Mouse (Mus musculus): Measurements from ENCODE around the gene Aebp1. TPM values are rescaled to one million over a fixed set of nuclear protein-coding genes. Genes with fewer than 3 reads are reported as not detected.

The Aebp1 gene
- polyA plus RNA-seq, 1 experiment from 2014 or later: 34.7 TPM

GRCm38 (mm10) chr11:5904871-5905270 is 43.1 kb downstream of the Aebp1 start:
- Histone ChIP-seq H3K4me2 (no peak overlapping the region), H3K4me3 (no peak overlapping the region), H3K9me3 (replicated peaks) (no peaks in the 10 kb centered on the region), H3K4me1 (replicated peaks) (peaks cover 25% of the 10 kb centered on the region), H3K27me3 (replicated peaks) (peaks cover 22% of the 10 kb centered on the region), H3K27ac (ENCODE audit: poor library complexity, severe bottlenecking) (no peak overlapping the region), H3K9ac (no peak overlapping the region), H3K36me3 (no peaks in the 10 kb centered on the region)
- 86% methylated on average over 6 of the region's 6 CpGs for WGBS
- no peak for ATAC-seq (ENCODE audit: insufficient number of reproducible peaks, low FRiP score)

GRCm38 (mm10) chr11:5905778-5906518 is 44.2 kb downstream of the Aebp1 start:
- no peak overlapping the region for H3K9ac ChIP-seq
- no peak overlapping the region for H3K4me2 ChIP-seq
- 81% methylated on average over 10 of the region's 10 CpGs for WGBS
- peaks cover 17% of the 10 kb centered on the region for H3K4me1 ChIP-seq (replicated peaks)
- H3K9me3 ChIP-seq (replicated peaks): no peaks in the 10 kb centered on the region
- H3K27ac ChIP-seq (ENCODE audit: poor library complexity, severe bottlenecking): no peak overlapping the region
- no peak for ATAC-seq (ENCODE audit: insufficient number of reproducible peaks, low FRiP score)
- H3K27me3 ChIP-seq (replicated peaks): peaks cover 14% of the 10 kb centered on the region
- no peaks in the 10 kb centered on the region for H3K36me3 ChIP-seq
- no peak overlapping the region for H3K4me3 ChIP-seq

GRCm38 (mm10) chr11:5907096-5907495 is 45.3 kb downstream of the Aebp1 start:
- no peaks in the 10 kb centered on the region for H3K36me3 ChIP-seq
- H3K4me2 ChIP-seq: no peak overlapping the region
- no peak for ATAC-seq (ENCODE audit: insufficient number of reproducible peaks, low FRiP score)
- H3K9me3 ChIP-seq (replicated peaks): no peaks in the 10 kb centered on the region
- H3K27me3 ChIP-seq (replicated peaks): peaks cover 11% of the 10 kb centered on the region
- no peak overlapping the region for H3K27ac ChIP-seq (ENCODE audit: poor library complexity, severe bottlenecking)
- H3K9ac ChIP-seq: no peak overlapping the region
- no peak overlapping the region for H3K4me3 ChIP-seq
- WGBS: 59% methylated on average over 5 of the region's 5 CpGs
- peaks cover 6% of the 10 kb centered on the region for H3K4me1 ChIP-seq (replicated peaks)

DNA sequence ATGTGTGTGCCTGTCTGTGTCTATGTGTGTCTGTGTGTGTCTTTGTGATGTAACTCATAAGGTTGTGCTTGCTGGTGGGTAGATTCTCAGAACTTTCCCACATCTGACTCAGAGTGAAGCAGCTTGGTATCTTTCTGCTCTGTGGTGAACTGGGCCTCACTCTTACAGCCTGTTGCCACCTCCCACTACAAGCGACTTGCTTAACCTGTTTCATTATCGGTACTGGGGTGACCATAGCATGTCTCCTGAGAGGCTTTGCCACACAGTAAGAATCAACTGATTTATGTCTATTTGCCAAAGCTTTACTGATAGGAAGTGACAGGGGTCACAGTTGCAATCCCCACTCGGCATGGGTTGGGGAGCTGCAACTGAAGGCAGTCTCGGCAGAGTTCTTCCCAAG is 46.9 kb downstream of the Aebp1 start:
- 0 out of 2 replicates have a peak, but pooled peaks cover 3% of the 10 kb centered on the region for H3K27me3 ChIP-seq (replicated peaks)
- 73% methylated on average over 4 of the region's 4 CpGs for WGBS
- H3K9me3 ChIP-seq (replicated peaks): no peaks in the 10 kb centered on the region
- no peaks in the 10 kb centered on the region for H3K36me3 ChIP-seq
- no peak for ATAC-seq (ENCODE audit: insufficient number of reproducible peaks, low FRiP score)
- no peak overlapping the region for H3K4me2 ChIP-seq
- no peak overlapping the region for H3K4me3 ChIP-seq
- H3K27ac ChIP-seq (ENCODE audit: poor library complexity, severe bottlenecking): no peak overlapping the region
- H3K9ac ChIP-seq: no peak overlapping the region
- no peaks in the 10 kb centered on the region; the same call in 1 of the 2 replicates for H3K4me1 ChIP-seq (replicated peaks)

GRCm38 (mm10) chr11:5912635-5913034 is 50.9 kb downstream of the Aebp1 start:
- Histone ChIP-seq H3K4me3 (no peak overlapping the region), H3K36me3 (no peaks in the 10 kb centered on the region), H3K9me3 (replicated peaks) (no peaks in the 10 kb centered on the region), H3K9ac (no peak overlapping the region), H3K4me1 (replicated peaks) (peaks cover 8% of the 10 kb centered on the region), H3K27me3 (replicated peaks) (no peaks in the 10 kb centered on the region), H3K4me2 (no peak overlapping the region), H3K27ac (ENCODE audit: poor library complexity, severe bottlenecking) (no peak overlapping the region)
- WGBS: 21% methylated on average over 5 of the region's 5 CpGs
- ATAC-seq (ENCODE audit: insufficient number of reproducible peaks, low FRiP score): no peak

GRCm38 (mm10) chr11:5913256-5913655 is 51.5 kb downstream of the Aebp1 start:
- H3K4me3 ChIP-seq: no peak overlapping the region
- no peaks in the 10 kb centered on the region for H3K9me3 ChIP-seq (replicated peaks)
- peaks cover 12% of the 10 kb centered on the region for H3K4me1 ChIP-seq (replicated peaks)
- ATAC-seq (ENCODE audit: insufficient number of reproducible peaks, low FRiP score): 0 out of 2 replicates have a peak, but pooled peaks have one; percentile 9
- no peak overlapping the region for H3K4me2 ChIP-seq
- no peaks in the 10 kb centered on the region for H3K27me3 ChIP-seq (replicated peaks)
- H3K36me3 ChIP-seq: no peaks in the 10 kb centered on the region
- WGBS: 58% methylated on average over 8 of the region's 8 CpGs
- no peak overlapping the region for H3K9ac ChIP-seq
- H3K27ac ChIP-seq (ENCODE audit: poor library complexity, severe bottlenecking): no peak overlapping the region

GRCm38 (mm10) chr11:5913936-5914335 is 52.2 kb downstream of the Aebp1 start:
- no peaks in the 10 kb centered on the region for H3K27me3 ChIP-seq (replicated peaks)
- no peak overlapping the region for H3K4me3 ChIP-seq
- ATAC-seq (ENCODE audit: insufficient number of reproducible peaks, low FRiP score): no peak
- WGBS: 74% methylated on average over 4 of the region's 4 CpGs
- H3K27ac ChIP-seq (ENCODE audit: poor library complexity, severe bottlenecking): no peak overlapping the region
- H3K4me2 ChIP-seq: no peak overlapping the region
- no peak overlapping the region for H3K9ac ChIP-seq
- H3K36me3 ChIP-seq: no peaks in the 10 kb centered on the region
- no peaks in the 10 kb centered on the region for H3K9me3 ChIP-seq (replicated peaks)
- peaks cover 12% of the 10 kb centered on the region for H3K4me1 ChIP-seq (replicated peaks)

DNA sequence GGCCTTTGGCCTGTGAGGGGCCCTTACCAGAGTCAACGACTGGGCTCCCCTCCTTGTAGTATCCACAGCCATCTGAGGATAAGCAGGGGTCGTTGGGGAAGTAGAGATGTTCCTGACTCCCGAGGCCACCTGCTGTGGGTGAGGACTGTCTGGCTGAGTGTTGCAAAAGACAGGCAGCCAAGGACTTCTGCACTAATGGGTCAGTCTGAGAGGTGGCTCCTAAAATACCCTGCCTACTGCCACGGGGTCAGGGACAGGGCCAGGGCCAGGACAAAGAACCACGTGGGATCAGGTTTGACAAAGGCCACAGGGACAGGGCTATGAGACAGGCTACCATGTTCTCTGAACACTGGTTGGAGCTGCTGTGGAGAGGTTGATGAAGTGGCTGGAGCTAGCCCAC is 53.2 kb downstream of the Aebp1 start:
- H3K27me3 ChIP-seq (replicated peaks): no peaks in the 10 kb centered on the region
- H3K9ac ChIP-seq: no peak overlapping the region; the same call in 1 of the 2 replicates
- H3K4me2 ChIP-seq: no peak overlapping the region
- H3K4me1 ChIP-seq (replicated peaks): peaks cover 12% of the 10 kb centered on the region
- no peak for ATAC-seq (ENCODE audit: insufficient number of reproducible peaks, low FRiP score)
- no peak overlapping the region for H3K27ac ChIP-seq (ENCODE audit: poor library complexity, severe bottlenecking)
- WGBS: 44% methylated on average over 5 of the region's 5 CpGs
- H3K36me3 ChIP-seq: no peaks in the 10 kb centered on the region
- H3K9me3 ChIP-seq (replicated peaks): no peaks in the 10 kb centered on the region
- H3K4me3 ChIP-seq: no peak overlapping the region

DNA sequence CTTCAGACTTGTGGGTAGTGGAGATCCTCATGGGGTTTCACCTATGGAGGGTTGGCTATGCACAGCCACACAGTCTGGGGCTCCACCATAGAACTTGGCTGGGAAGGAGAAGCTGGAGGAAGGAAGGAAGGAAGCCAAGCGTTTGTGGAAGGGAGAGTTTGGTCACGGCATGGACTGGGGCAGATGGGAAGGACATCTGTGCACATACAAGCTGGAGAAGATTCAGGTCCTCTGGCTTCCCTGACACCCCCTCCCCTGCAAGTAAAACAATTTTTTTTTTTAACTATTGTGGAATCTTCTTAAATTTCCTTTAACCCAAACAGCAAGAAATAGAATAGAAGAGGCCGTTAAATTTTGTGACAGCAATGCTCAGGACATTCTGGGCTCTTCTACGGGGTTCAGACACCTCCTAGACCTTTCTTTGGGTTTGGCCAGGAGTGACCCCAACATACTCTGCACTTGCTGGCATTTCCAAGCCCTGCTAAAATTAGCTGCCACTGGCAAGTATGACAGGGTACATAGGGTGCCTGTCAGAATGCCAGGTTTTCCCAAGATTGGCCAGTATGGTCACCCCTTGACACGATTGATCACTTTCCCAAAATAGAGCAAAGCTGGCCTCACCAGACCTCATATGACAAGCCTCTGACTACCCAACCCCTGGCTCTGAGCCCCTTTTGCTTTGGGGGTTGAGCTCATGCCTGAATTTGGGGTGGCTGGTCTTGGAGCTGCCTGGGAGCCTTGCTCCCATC is 53.9 kb downstream of the Aebp1 start:
- no peak for ATAC-seq (ENCODE audit: insufficient number of reproducible peaks, low FRiP score)
- no peaks in the 10 kb centered on the region for H3K36me3 ChIP-seq
- peaks cover 16% of the 10 kb centered on the region for H3K4me1 ChIP-seq (replicated peaks)
- no peak overlapping the region for H3K9ac ChIP-seq
- H3K27ac ChIP-seq (ENCODE audit: poor library complexity, severe bottlenecking): no peak overlapping the region
- no peaks in the 10 kb centered on the region for H3K9me3 ChIP-seq (replicated peaks)
- H3K4me3 ChIP-seq: no peak overlapping the region
- H3K4me2 ChIP-seq: no peak overlapping the region
- no peaks in the 10 kb centered on the region for H3K27me3 ChIP-seq (replicated peaks)
- 67% methylated on average over 5 of the region's 5 CpGs for WGBS

DNA sequence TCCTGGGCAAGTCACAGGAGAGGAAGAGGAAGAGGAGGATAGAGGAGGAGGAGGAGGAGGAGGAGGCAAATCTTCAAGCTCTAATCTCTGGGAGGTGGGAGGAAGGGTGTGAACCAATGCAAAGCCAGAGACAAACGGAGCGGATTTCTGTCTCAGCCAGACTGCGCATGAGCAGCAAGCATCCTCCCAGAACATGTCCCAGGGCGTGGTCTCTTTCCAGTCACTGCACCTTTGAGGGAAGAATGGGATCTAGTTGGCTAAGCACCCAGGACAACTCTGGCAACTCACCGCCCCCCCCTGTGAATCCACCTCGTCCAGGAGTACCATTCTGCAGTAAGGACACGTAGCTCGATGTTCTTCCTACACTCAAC is 54.4 kb downstream of the Aebp1 start:
- Histone ChIP-seq H3K9me3 (replicated peaks) (no peaks in the 10 kb centered on the region), H3K4me3 (no peak overlapping the region), H3K27me3 (replicated peaks) (no peaks in the 10 kb centered on the region), H3K36me3 (no peaks in the 10 kb centered on the region), H3K4me2 (no peak overlapping the region), H3K27ac (ENCODE audit: poor library complexity, severe bottlenecking) (no peak overlapping the region), H3K4me1 (replicated peaks) (peaks cover 16% of the 10 kb centered on the region), H3K9ac (no peak overlapping the region)
- no peak for ATAC-seq (ENCODE audit: insufficient number of reproducible peaks, low FRiP score)
- 62% methylated on average over 8 of the region's 8 CpGs for WGBS

- no peak for ATAC-seq (ENCODE audit: insufficient number of reproducible peaks, low FRiP score)
- no peak overlapping the region for H3K4me2 ChIP-seq
- H3K27ac ChIP-seq (ENCODE audit: poor library complexity, severe bottlenecking): no peak overlapping the region
- H3K27me3 ChIP-seq (replicated peaks): no peaks in the 10 kb centered on the region
- H3K9ac ChIP-seq: no peak overlapping the region
- peaks cover 16% of the 10 kb centered on the region for H3K4me1 ChIP-seq (replicated peaks)
- 72% methylated on average over 2 of the region's 2 CpGs for WGBS
- no peaks in the 10 kb centered on the region for H3K9me3 ChIP-seq (replicated peaks)
- H3K4me3 ChIP-seq: no peak overlapping the region
- H3K36me3 ChIP-seq: no peaks in the 10 kb centered on the region
These were observed 56.4 kb downstream of the Aebp1 start for GRCm38 (mm10) chr11:5918111-5918510.
